Mouse (Mus musculus) NIH3T3 (cell line): Measurements from ENCODE around the gene Gm45717.
A peak's percentile ranks its signal among the peaks of the same experiment; 100 is the strongest.
"Not testable (repeated sequence)": the region's sequence is repeated elsewhere in the genome, so short reads cannot be mapped to it uniquely, and the experiment has no call there.

ENCODE experiments used
- DNase-seq: peaks from one replicate; pipeline ENCODE4 v3.0.0-alpha.2; 2012; ENCODE audit warnings: low read depth

The Gm45717 gene

GRCm38 (mm10) chr7:140968710-140969109 lies 13.0 kb upstream of the Gm45717 start:
- not testable (repeated sequence) for DNase-seq

- no peak for DNase-seq
These were observed 12.3 kb upstream of the Gm45717 start for GRCm38 (mm10) chr7:140967862-140968591.

- DNase-seq: no peak
These were observed 11.2 kb upstream of the Gm45717 start, which contains the start of gene Ifitm1 for GRCm38 (mm10) chr7:140966921-140967320. Gene Ifitm1, plus strand, starts transcription at chr7:140967221.

GRCm38 (mm10) chr7:140962733-140963132 lies 7.0 kb upstream of the Gm45717 start:
- DNase-seq: no peak

GRCm38 (mm10) chr7:140961416-140961815 lies 5.7 kb upstream of the Gm45717 start:
- DNase-seq: no peak

GRCm38 (mm10) chr7:140960026-140960425 lies 4.3 kb upstream of the Gm45717 start:
- no peak for DNase-seq

GRCm38 (mm10) chr7:140959181-140959901 lies 3.6 kb upstream of the Gm45717 start:
- peak; percentile 82 for DNase-seq

- DNase-seq: no peak
These were observed 776 bp upstream of the Gm45717 start for GRCm38 (mm10) chr7:140956556-140956869.

GRCm38 (mm10) chr7:140955342-140955741 lies 395 bp downstream of the Gm45717 start:
- peak; percentile 71 for DNase-seq

- peak; percentile 51 for DNase-seq
These were observed 1.0 kb downstream of the Gm45717 start for GRCm38 (mm10) chr7:140954733-140955071.

GRCm38 (mm10) chr7:140953800-140954732 lies 1.7 kb downstream of the Gm45717 start:
- peak; percentile 45 for DNase-seq

GRCm38 (mm10) chr7:140953133-140953532 lies 2.6 kb downstream of the Gm45717 start:
- no peak for DNase-seq

- DNase-seq: no peak
These were observed 3.3 kb downstream of the Gm45717 start for GRCm38 (mm10) chr7:140952441-140952840.

- no peak for DNase-seq
These were observed 4.0 kb downstream of the Gm45717 start for GRCm38 (mm10) chr7:140951765-140952164.

GRCm38 (mm10) chr7:140951051-140951450 lies 4.7 kb downstream of the Gm45717 start:
- DNase-seq: no peak

GRCm38 (mm10) chr7:140949824-140950530 lies 5.8 kb downstream of the Gm45717 start, which contains the start of gene Ifitm5:
Gene Ifitm5, minus strand, starts transcription at chr7:140950291.
- no peak for DNase-seq

- DNase-seq: no peak
These were observed 6.5 kb downstream of the Gm45717 start for GRCm38 (mm10) chr7:140949255-140949654.

GRCm38 (mm10) chr7:140948161-140948560 lies 7.6 kb downstream of the Gm45717 start:
- no peak for DNase-seq

GRCm38 (mm10) chr7:140946980-140947379 lies 8.8 kb downstream of the Gm45717 start:
- DNase-seq: no peak

GRCm38 (mm10) chr7:140946311-140946710 lies 9.4 kb downstream of the Gm45717 start:
- DNase-seq: no peak

GRCm38 (mm10) chr7:140945247-140945646 lies 10.5 kb downstream of the Gm45717 start:
- no peak for DNase-seq

- DNase-seq: no peak
These were observed 11.5 kb downstream of the Gm45717 start for GRCm38 (mm10) chr7:140944236-140944635.
